In genomic region chr1:44120074-44120406, GRCm38 (mm10) we compare ENCODE assay signal across 9 mouse cellular contexts. TPM values are rescaled to one million over a fixed set of nuclear protein-coding genes. Genes with fewer than 3 reads are reported as not detected.
A peak's percentile ranks its signal among the peaks of the same experiment; 100 is the strongest.
DNase-seq lines count a peak whose midpoint lies in the region; ATAC-seq and TF ChIP-seq lines count a peak whose summit lies in the region.
"Had no signal": no experiment of that assay in that cellular context is flagged by ENCODE, and none has a peak within 500 bp of the region (broad histone marks: within the 10 kb centered on the region; RNA-seq: fewer than 3 reads in every experiment).

No protein-coding gene starts in this region.

- no peak for TF ChIP-seq POLR2A in ES-Bruce4 (IDR thresholded peaks at IDR 0.05; ENCODE audit: insufficient read depth, low read length)

- TF ChIP-seq CTCF in ES-Bruce4 (IDR thresholded peaks at IDR 0.05; ENCODE audit: low read depth, low read length): no peak
- no peak for TF ChIP-seq CTCF in liver, postnatal 0 days (IDR thresholded peaks at IDR 0.05; ENCODE audit: low read depth)

- H3K4me2 ChIP-seq in heart, embryonic 12.5 days: peak overlapping the region; percentile 77
- H3K4me2 ChIP-seq in forebrain, embryonic 16.5 days (ENCODE audit: low read length): peak overlapping the region; percentile 75
- H3K4me2 ChIP-seq in liver, postnatal 0 days (ENCODE audit: low read depth, low read length): peak overlapping the region; percentile 81

- H3K9ac ChIP-seq in heart, embryonic 12.5 days: peak overlapping the region; percentile 86
- peak overlapping the region; percentile 74 for H3K9ac ChIP-seq in ES-Bruce4 (ENCODE audit: low read depth, poor library complexity, severe bottlenecking)
- peak overlapping the region; percentile 92 for H3K9ac ChIP-seq in forebrain, embryonic 16.5 days (replicated peaks; ENCODE audit: low read depth, low read length)
- H3K9ac ChIP-seq in liver, postnatal 0 days (replicated peaks): peak overlapping the region; percentile 69

- no peaks in the 10 kb centered on the region for H3K9me3 ChIP-seq in heart, embryonic 12.5 days (replicated peaks)
- H3K9me3 ChIP-seq in ES-Bruce4 (replicated peaks; ENCODE audit: control insufficient read depth, insufficient read depth, low read length, poor library complexity, severe bottlenecking): no peaks in the 10 kb centered on the region
- no peaks in the 10 kb centered on the region for H3K9me3 ChIP-seq in forebrain, embryonic 16.5 days (ENCODE audit: control insufficient read depth, low read length)
- H3K9me3 ChIP-seq in liver, postnatal 0 days (ENCODE audit: low read length): no peaks in the 10 kb centered on the region

- H3K27me3 ChIP-seq in heart, embryonic 12.5 days (replicated peaks): no peaks in the 10 kb centered on the region
- H3K27me3 ChIP-seq in ES-Bruce4 (ENCODE audit: control insufficient read depth, insufficient read depth, low read length, poor library complexity, severe bottlenecking): no peaks in the 10 kb centered on the region
- no peaks in the 10 kb centered on the region for H3K27me3 ChIP-seq in forebrain, embryonic 16.5 days (replicated peaks; ENCODE audit: control insufficient read depth, insufficient read depth, low read length)
- no peaks in the 10 kb centered on the region for H3K27me3 ChIP-seq in liver, postnatal 0 days (ENCODE audit: insufficient read depth, low read length)
- H3K27me3 ChIP-seq: CH12.LX had no signal

- 0 out of 2 replicates have a peak, but pooled peaks have one; percentile 1 for ATAC-seq in heart, embryonic 12.5 days (ENCODE audit: insufficient number of reproducible peaks, low FRiP score)
- no peak; the same call in 1 of the 2 replicates for ATAC-seq in forebrain, embryonic 16.5 days
- ATAC-seq in liver, postnatal 0 days: no peak
- no peak for ATAC-seq in CD4-positive, CD25-positive, alpha-beta regulatory T cell, adult 4 months

- peak overlapping the region; percentile 98 for H3K27ac ChIP-seq in heart, embryonic 12.5 days (ENCODE audit: poor library complexity, severe bottlenecking)
- H3K27ac ChIP-seq in ES-Bruce4 (ENCODE audit: insufficient read depth, low read length): peak overlapping the region; percentile 60; the same call in 1 of the 2 replicates
- H3K27ac ChIP-seq in forebrain, embryonic 16.5 days (ENCODE audit: low read length): peak overlapping the region; percentile 96
- H3K27ac ChIP-seq in liver, postnatal 0 days (ENCODE audit: low read depth): peak overlapping the region; percentile 73

- no peak for TF ChIP-seq EP300 in ES-Bruce4 (IDR thresholded peaks at IDR 0.05; ENCODE audit: insufficient read depth, low read depth, low read length)
- no peak for TF ChIP-seq EP300 in liver, postnatal 0 days (IDR thresholded peaks at IDR 0.05; ENCODE audit: low read depth)

- WGBS in heart, embryonic 12.5 days: 8% methylated on average over 6 of the region's 6 CpGs
- 2% methylated on average over 6 of the region's 6 CpGs for WGBS in forebrain, embryonic 16.5 days
- WGBS in liver, postnatal 0 days (ENCODE audit: insufficient replicate concordance): 16% methylated on average over 6 of the region's 6 CpGs

- H3K4me3 ChIP-seq in heart, embryonic 12.5 days: peak overlapping the region; percentile 78
- H3K4me3 ChIP-seq in ES-Bruce4 (ENCODE audit: low read depth, low read length): peak overlapping the region; percentile 96
- H3K4me3 ChIP-seq in forebrain, embryonic 16.5 days (replicated peaks; ENCODE audit: low read length): peak overlapping the region; percentile 65
- H3K4me3 ChIP-seq in liver, postnatal 0 days (ENCODE audit: low read depth, low read length): peak overlapping the region; percentile 61

- DNase-seq in heart, adult 8-10 months (ENCODE audit: low spot score): no peak
- DNase-seq in liver, postnatal 0 days: no peak
- no peak for DNase-seq in gastrocnemius, adult 18-20 months (ENCODE audit: low spot score)
- no peak for DNase-seq in layer of hippocampus, postnatal 10 days (ENCODE audit: low spot score in 2 of 2)

- 0 out of 2 replicates have a peak, but pooled peaks cover 2% of the 10 kb centered on the region for H3K4me1 ChIP-seq in heart, embryonic 12.5 days (replicated peaks)
- H3K4me1 ChIP-seq in ES-Bruce4 (ENCODE audit: control insufficient read depth, insufficient read depth, low read length): no peaks in the 10 kb centered on the region
- peaks cover 11% of the 10 kb centered on the region for H3K4me1 ChIP-seq in forebrain, embryonic 16.5 days (replicated peaks; ENCODE audit: control insufficient read depth, insufficient read depth, low read length)
- peaks cover 6% of the 10 kb centered on the region; the same call in 1 of the 2 replicates for H3K4me1 ChIP-seq in liver, postnatal 0 days (ENCODE audit: insufficient read depth)

- H3K36me3 ChIP-seq in heart, embryonic 12.5 days: peaks cover 30% of the 10 kb centered on the region
- H3K36me3 ChIP-seq in ES-Bruce4 (ENCODE audit: control insufficient read depth, insufficient read depth, low read length, poor library complexity, severe bottlenecking): peaks cover 4% of the 10 kb centered on the region
- H3K36me3 ChIP-seq in forebrain, embryonic 16.5 days (ENCODE audit: control insufficient read depth, insufficient read depth): no peaks in the 10 kb centered on the region
- H3K36me3 ChIP-seq in liver, postnatal 0 days (replicated peaks; ENCODE audit: insufficient read depth, low read length): peaks cover 2% of the 10 kb centered on the region; the same call in 1 of the 2 replicates

RNA-seq across cellular contexts. Expression of gene Bivm, which starts 1.3 kb away (rescaled TPM):
- polyA plus RNA-seq in heart, embryonic 12.5 days (2016; fragmentation: Nextera tagmentation; extraction: Ambion mirVana): 14.9 and 16.3 TPM in 2 replicates
- total RNA-seq in heart, adult 8-10 months (2022): 10 to 100 TPM in 2 of 4 experiments, 1 to 10 TPM in 2; 8.3 to 12.4 (median 9.6) TPM
- polyA plus RNA-seq in ES-Bruce4 (2011; ENCODE audit: insufficient read depth, insufficient read length, low read depth, missing spikeins): 44.1 and 50.2 TPM in 2 replicates
- 33.2 and 38.4 TPM in 2 replicates for polyA plus RNA-seq in forebrain, embryonic 16.5 days (2015; fragmentation: Nextera tagmentation; extraction: Ambion mirVana)
- polyA plus RNA-seq in liver, postnatal 0 days (2015; fragmentation: Nextera tagmentation; extraction: Ambion mirVana): 3.3 and 3.7 TPM in 2 replicates
- total RNA-seq in gastrocnemius, adult 18-20 months (2021): 1 to 10 TPM; 7.5 to 8.1 TPM
- 10 to 100 TPM; 10.0 to 10.8 TPM for polyA plus RNA-seq in CD4-positive, CD25-positive, alpha-beta regulatory T cell, adult 4 months (2017; shearing (Covaris generic))
- 10 to 100 TPM; 37.3 to 41.6 TPM for total RNA-seq in layer of hippocampus, postnatal 10 days (2021)

RNA-seq across cellular contexts. Expression of gene Kdelc1, which starts 1.4 kb away (rescaled TPM):
- polyA plus RNA-seq in heart, embryonic 12.5 days (2016; fragmentation: Nextera tagmentation; extraction: Ambion mirVana): 50.9 and 54.7 TPM in 2 replicates
- total RNA-seq in heart, adult 8-10 months (2022): 10 to 100 TPM; 12.6 to 14.8 (median 13.9) TPM
- polyA plus RNA-seq in ES-Bruce4 (2011; ENCODE audit: insufficient read depth, insufficient read length, low read depth, missing spikeins): 31.5 and 31.6 TPM in 2 replicates
- polyA plus RNA-seq in forebrain, embryonic 16.5 days (2015; fragmentation: Nextera tagmentation; extraction: Ambion mirVana): 27.6 and 33.1 TPM in 2 replicates
- 9.3 and 9.8 TPM in 2 replicates for polyA plus RNA-seq in liver, postnatal 0 days (2015; fragmentation: Nextera tagmentation; extraction: Ambion mirVana)
- total RNA-seq in gastrocnemius, adult 18-20 months (2021): 1 to 10 TPM; 4.0 to 4.1 TPM
- polyA plus RNA-seq in CD4-positive, CD25-positive, alpha-beta regulatory T cell, adult 4 months (2017; shearing (Covaris generic)): 10 to 100 TPM; 17.1 to 18.0 TPM
- 10 to 100 TPM; 11.6 to 13.1 TPM for total RNA-seq in layer of hippocampus, postnatal 10 days (2021)
- total RNA-seq: CH12.LX had no signal

RNA-seq across cellular contexts. Expression of gene Tex30, which starts 17.8 kb away (rescaled TPM):
- 77.2 and 77.7 TPM in 2 replicates for polyA plus RNA-seq in heart, embryonic 12.5 days (2016; fragmentation: Nextera tagmentation; extraction: Ambion mirVana)
- 10 to 100 TPM in 1 of 4 experiments, 1 to 10 TPM in 3; 6.2 to 10.1 (median 6.9) TPM for total RNA-seq in heart, adult 8-10 months (2022)
- 48.5 and 49.6 TPM in 2 replicates for polyA plus RNA-seq in ES-Bruce4 (2011; ENCODE audit: insufficient read depth, insufficient read length, low read depth, missing spikeins)
- 64.6 and 75.4 TPM in 2 replicates for polyA plus RNA-seq in forebrain, embryonic 16.5 days (2015; fragmentation: Nextera tagmentation; extraction: Ambion mirVana)
- polyA plus RNA-seq in liver, postnatal 0 days (2015; fragmentation: Nextera tagmentation; extraction: Ambion mirVana): 33.9 and 36.9 TPM in 2 replicates
- 1 to 10 TPM; 3.8 to 5.6 TPM for total RNA-seq in gastrocnemius, adult 18-20 months (2021)
- 10 to 100 TPM; 33.2 to 44.8 TPM for polyA plus RNA-seq in CD4-positive, CD25-positive, alpha-beta regulatory T cell, adult 4 months (2017; shearing (Covaris generic))
- total RNA-seq in layer of hippocampus, postnatal 10 days (2021): 10 to 100 TPM in 1 of 2 experiments, 1 to 10 TPM in 1; 6.8 to 13.1 TPM

RNA-seq across cellular contexts. Expression of gene Ercc5, which starts 27.5 kb away (rescaled TPM):
- polyA plus RNA-seq in heart, embryonic 12.5 days (2016; fragmentation: Nextera tagmentation; extraction: Ambion mirVana): 16.8 and 19.1 TPM in 2 replicates
- 10 to 100 TPM; 13.1 to 18.8 (median 16.6) TPM for total RNA-seq in heart, adult 8-10 months (2022)
- polyA plus RNA-seq in ES-Bruce4 (2011; ENCODE audit: insufficient read depth, insufficient read length, low read depth, missing spikeins): 59.9 and 66.9 TPM in 2 replicates
- 35.3 and 39.4 TPM in 2 replicates for polyA plus RNA-seq in forebrain, embryonic 16.5 days (2015; fragmentation: Nextera tagmentation; extraction: Ambion mirVana)
- polyA plus RNA-seq in liver, postnatal 0 days (2015; fragmentation: Nextera tagmentation; extraction: Ambion mirVana): 3.6 and 3.9 TPM in 2 replicates
- 10 to 100 TPM; 11.6 to 15.0 TPM for total RNA-seq in gastrocnemius, adult 18-20 months (2021)
- polyA plus RNA-seq in CD4-positive, CD25-positive, alpha-beta regulatory T cell, adult 4 months (2017; shearing (Covaris generic)): 10 to 100 TPM; 15.0 to 18.4 TPM
- 10 to 100 TPM; 22.2 to 25.3 TPM for total RNA-seq in layer of hippocampus, postnatal 10 days (2021)

RNA-seq across cellular contexts. Expression of gene Gm8251, which starts 58.3 kb away (rescaled TPM):
- polyA plus RNA-seq in heart, embryonic 12.5 days (2016; fragmentation: Nextera tagmentation; extraction: Ambion mirVana): 0.06 TPM in 1 of 2 replicates, not detected in the other
- total RNA-seq in heart, adult 8-10 months (2022): not detected
- not detected in 2 replicates for polyA plus RNA-seq in ES-Bruce4 (2011; ENCODE audit: insufficient read depth, insufficient read length, low read depth, missing spikeins)
- polyA plus RNA-seq in forebrain, embryonic 16.5 days (2015; fragmentation: Nextera tagmentation; extraction: Ambion mirVana): 0.05 and 0.11 TPM in 2 replicates
- 0.02 and 0.04 TPM in 2 replicates for polyA plus RNA-seq in liver, postnatal 0 days (2015; fragmentation: Nextera tagmentation; extraction: Ambion mirVana)
- not detected for total RNA-seq in gastrocnemius, adult 18-20 months (2021)
- under 1 TPM; 0.10 to 0.16 TPM for polyA plus RNA-seq in CD4-positive, CD25-positive, alpha-beta regulatory T cell, adult 4 months (2017; shearing (Covaris generic))
- total RNA-seq in layer of hippocampus, postnatal 10 days (2021): not detected
